Mouse (Mus musculus) kidney, adult 2 months (tissue): ENCODE measurements around the gene Vti1a.

Experiments used
- CTCF ChIP-seq: fragments of 200-500 bp; conservative IDR thresholded peaks from 2 replicates; pipeline ENCODE4 v1.5.1; 2011; ENCODE audit warnings: low read depth, mild to moderate bottlenecking, control low read depth, low read length, moderate library complexity, mixed read lengths; ENCODE audit not compliant: insufficient read depth, insufficient read length
- POLR2A ChIP-seq: fragments of 200-500 bp; IDR thresholded peaks from one replicate; pipeline ENCODE4 v1.6.1; 2011; ENCODE audit warnings: low read depth, low read length, control low read depth

- no peak for TF ChIP-seq CTCF
- TF ChIP-seq POLR2A: no peak
Measured at GRCm38 (mm10) chr19:55382745-55383144, 66.7 kb downstream of the Vti1a start.
